Mouse (Mus musculus): ENCODE results near the gene Tor2a.

Tor2a gene
- long read RNA-seq, experiment 1, transcript Tor2a-201 (5 exons, 1,536 nt) = major isoform, 31 of 47 reads
- long read RNA-seq, experiment 1, transcript Tor2a-206 (5 exons, 915 nt) = minor isoform, 8 of 47 reads
- long read RNA-seq, experiment 1, partial matches to known transcripts = 0 of 47 reads
- long read RNA-seq, experiment 1, other reads (novel, unspliced or antisense) = 4 of 47 reads
- long read RNA-seq, experiment 2, transcript Tor2a-206 (5 exons, 915 nt) = minor isoform, 6 of 63 reads
- long read RNA-seq, experiment 2, transcript Tor2a-201 (5 exons, 1,536 nt) = major isoform, 50 of 63 reads
- long read RNA-seq, experiment 2, partial matches to known transcripts = 0 of 63 reads
- long read RNA-seq, experiment 2, other reads (novel, unspliced or antisense) = 4 of 63 reads

GRCm38 (mm10) chr2:32757056-32757845, at the start of gene Tor2a:
Tor2a (plus strand) TSS chr2:32757234.
- intact Hi-C loops (cut with DNase I) = loop anchor here (1.0 to 10.0 kb wide), 2 partner anchors 44 to 122 kb away; partner anchors contain the start of gene Cdk9

- intact Hi-C loops (cut with DNase I) = loop anchor here (5.0 kb wide), 1 partner anchor 154 kb away; no protein-coding TSS in a partner anchor
Observed at GRCm38 (mm10) chr2:32708643-32709042, 48.4 kb upstream of the Tor2a start.

DNA sequence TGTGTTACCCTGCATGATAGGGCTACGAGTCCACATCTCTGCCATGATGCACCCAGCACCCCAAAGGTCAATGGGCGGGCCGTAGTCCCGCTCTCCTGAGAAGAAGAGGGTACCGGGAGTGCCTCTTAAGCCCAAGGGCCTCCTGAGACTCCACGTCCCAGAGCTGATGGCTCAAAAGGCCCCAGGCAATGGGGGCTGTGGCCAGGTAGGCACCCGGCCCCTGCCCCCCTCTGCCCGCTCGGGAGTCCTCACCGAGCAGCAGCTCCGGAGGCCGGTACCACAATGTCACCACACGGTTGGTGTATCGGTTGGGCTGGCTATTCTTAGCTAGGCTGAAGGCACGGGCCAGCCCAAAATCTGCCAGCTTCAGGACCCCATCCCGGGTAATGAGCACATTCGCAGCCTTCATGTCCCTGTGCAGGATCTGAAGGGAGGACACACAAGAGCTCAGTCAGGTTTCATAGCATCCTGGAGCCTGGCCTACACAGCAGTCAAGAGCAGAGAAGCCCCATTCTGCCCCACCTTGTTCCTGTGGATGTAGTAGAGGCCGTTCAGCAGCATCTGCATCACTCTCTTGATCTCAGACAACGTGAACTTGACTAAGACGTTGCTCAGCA, 47.4 kb upstream of the Tor2a start:
- intact Hi-C loops (cut with DNase I) = loop anchor here (5.0 kb wide), 1 partner anchor 153 kb away; no protein-coding TSS in a partner anchor

GRCm38 (mm10) chr2:32710425-32710824, 46.6 kb upstream of the Tor2a start:
- intact Hi-C loops (cut with DNase I) = no loop called here

GRCm38 (mm10) chr2:32711301-32712056, 45.6 kb upstream of the Tor2a start:
- intact Hi-C loops (cut with DNase I) = no loop called here

DNA sequence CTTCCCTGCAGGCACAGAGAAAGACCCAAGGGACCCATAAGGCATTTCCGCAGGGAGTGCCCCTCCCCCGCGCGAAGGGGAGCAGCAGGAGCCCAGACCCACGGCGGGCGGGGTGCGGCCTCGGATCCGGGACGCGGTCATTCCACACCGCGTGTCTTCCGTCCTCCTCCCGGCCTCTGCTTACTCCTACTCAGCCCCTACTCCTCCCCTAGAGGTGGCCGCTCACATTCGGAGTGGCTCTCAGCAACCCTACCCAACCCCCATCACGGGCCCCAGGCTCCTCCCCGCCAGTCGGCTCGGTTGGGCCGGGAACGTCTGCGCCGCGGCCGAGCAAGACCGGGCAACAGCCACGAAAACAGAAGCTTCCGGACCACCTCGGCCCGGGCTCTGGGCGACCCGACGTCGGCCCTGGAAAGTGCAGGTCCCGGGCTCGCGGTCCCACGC, 44.9 kb upstream of the Tor2a start:
- intact Hi-C loops (cut with DNase I) = no loop called here

DNA sequence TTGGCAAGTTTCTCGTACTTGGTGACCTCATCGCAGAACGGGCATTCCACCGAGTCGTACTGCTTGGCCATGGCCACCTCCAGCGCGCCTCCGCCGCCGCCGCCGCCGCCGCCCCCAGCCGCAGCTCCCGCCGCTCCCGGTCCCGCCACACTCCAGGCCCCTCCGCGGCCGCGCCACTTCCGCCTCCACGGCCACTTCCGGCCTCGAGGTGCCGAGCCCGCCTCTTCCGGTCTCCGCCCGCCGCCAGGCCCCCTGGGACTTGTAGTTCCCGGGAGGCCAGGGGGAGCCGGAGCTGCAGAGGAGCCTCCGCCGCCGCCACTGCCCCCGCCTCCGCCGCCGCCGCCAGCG, 44.5 kb upstream of the Tor2a start:
- intact Hi-C loops (cut with DNase I) = no loop called here

- intact Hi-C loops (cut with DNase I) = loop anchor here (1.0 kb wide), 1 partner anchor 44 kb away; the partner anchor contains the start of gene Tor2a
Observed at GRCm38 (mm10) chr2:32712934-32713817, 43.9 kb upstream of the Tor2a start, which contains the start of gene Cdk9. Cdk9 (minus strand) TSS chr2:32713076.

- intact Hi-C loops (cut with DNase I) = no loop called here
Observed at GRCm38 (mm10) chr2:32714117-32714986, 42.7 kb upstream of the Tor2a start.

- intact Hi-C loops (cut with DNase I) = no loop called here
Observed at GRCm38 (mm10) chr2:32714987-32715425, 42.0 kb upstream of the Tor2a start.

GRCm38 (mm10) chr2:32718761-32719160, 38.3 kb upstream of the Tor2a start:
- intact Hi-C loops (cut with DNase I) = no loop called here

DNA sequence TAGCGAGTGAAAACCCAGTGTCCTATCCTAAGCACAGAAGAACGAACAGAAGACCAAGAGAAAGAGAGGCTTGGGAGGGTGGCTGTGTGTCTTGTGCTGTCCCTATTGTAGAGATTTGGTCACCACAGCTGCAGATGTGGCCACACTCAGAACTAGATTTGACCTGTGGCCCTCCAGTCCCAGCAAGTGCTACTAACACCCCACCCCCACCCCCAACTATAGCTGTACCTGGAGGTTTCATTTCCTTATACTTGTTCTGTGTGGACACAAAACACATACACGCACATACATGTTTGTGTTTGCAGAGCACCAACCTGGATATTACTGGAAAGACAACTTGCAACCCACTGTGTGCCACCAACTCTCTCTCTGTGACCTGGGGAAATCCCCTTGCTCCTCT, 37.0 kb upstream of the Tor2a start:
- intact Hi-C loops (cut with DNase I) = no loop called here

DNA sequence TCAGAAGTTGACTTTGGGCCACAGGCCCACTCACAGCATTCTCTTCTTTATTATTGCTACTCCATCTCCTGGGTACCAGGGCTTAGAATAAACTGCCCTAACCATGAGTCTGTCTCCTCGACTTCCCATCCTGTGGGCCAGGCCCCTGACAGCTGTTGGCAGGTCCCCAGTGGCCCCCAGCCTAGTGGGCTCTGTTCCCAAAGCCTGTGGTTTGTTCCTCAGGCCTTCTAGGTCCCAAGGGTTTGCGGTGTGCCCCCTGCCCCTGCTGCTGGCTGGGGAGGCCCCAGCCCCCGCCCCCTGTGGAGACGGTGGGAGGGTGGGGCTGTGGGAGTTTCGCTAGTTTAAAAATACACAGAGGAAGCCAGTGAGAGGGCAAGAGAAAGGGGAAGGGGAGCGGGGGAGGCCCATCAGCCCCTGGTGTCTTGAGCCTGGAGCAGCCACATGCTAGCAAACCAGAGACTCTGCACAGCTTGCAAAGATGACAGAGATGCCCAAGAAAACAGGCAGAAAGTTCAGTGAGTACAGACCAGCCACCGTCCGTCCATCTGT, 36.3 kb upstream of the Tor2a start, which contains the start of gene Sh2d3c:
TSS of gene Sh2d3c (plus strand) at position 375 of the 549 bp plus-strand sequence.
- intact Hi-C loops (cut with DNase I) = no loop called here

DNA sequence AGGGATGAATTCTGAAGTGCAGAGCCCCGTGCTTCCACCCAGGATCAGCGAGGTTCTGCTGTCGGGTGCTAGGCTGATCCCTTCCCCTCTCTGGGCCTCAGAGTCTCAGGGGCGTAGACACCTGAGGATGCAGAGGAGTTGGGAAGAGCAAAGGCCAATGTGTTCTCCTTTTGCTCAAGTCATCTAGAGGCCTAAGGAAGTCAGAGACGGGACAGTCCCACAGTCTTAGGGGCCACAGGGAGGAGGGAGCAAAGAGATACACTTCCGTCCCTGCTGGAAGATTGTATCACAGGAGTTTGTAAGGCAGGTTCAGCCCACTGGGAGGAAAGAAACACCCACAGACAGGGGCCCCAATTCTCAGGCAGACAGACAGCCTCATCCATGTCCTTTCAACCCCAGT, 35.0 kb upstream of the Tor2a start:
- intact Hi-C loops (cut with DNase I) = no loop called here

DNA sequence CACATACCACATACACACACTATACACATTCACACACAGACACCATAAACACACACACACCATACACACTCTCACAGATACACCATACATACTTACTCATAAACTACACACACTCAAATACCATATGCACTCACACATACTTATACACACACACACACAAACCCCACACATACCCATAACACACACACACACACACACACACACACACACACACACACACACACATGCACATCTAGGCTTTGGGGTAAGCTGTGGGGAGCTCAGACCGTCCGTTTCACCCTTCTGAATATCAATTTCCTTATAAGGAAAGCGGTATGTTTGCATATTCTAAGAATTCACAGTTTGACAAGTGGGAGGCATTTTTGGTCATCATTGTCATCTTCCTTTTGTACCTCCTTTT, 34.5 kb upstream of the Tor2a start:
- intact Hi-C loops (cut with DNase I) = no loop called here

GRCm38 (mm10) chr2:32724149-32724548, 32.9 kb upstream of the Tor2a start:
- intact Hi-C loops (cut with DNase I) = no loop called here

- intact Hi-C loops (cut with DNase I) = no loop called here
Observed at GRCm38 (mm10) chr2:32724832-32725790, 31.9 kb upstream of the Tor2a start.
